Mouse (Mus musculus) E14TG2a.4 (cell line): ENCODE results near the gene Ehbp1l1.

Experiments
- CTCF ChIP-seq: conservative IDR thresholded peaks from 2 replicates; pipeline ENCODE4 v1.5.1; 2014; ENCODE audit warnings: low read length
- POU5F1 ChIP-seq: IDR thresholded peaks from 2 replicates; pipeline ENCODE4 v1.6.1; 2014; ENCODE audit warnings: low read length, borderline replicate concordance

DNA sequence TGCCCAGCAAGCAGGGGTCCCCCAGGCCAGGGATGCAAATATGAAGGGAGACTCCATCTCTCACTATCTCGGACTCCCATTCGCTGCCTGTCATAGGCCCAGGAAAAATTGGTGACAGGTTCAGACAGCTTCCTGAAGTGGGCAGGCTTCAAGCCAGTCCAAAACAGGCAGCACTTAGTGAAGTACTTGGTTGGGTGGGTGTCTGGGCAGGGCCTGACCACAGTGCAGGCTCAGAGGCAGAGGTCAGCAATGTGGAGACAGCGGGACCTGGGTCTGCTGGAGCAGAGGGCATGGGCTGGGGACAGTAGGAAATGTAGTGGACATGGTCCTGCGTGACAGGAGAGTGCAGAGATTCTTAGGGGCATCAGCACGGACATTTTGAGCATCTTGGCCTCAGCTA lies 34.5 kb downstream of the Ehbp1l1 start:
- TF ChIP-seq CTCF, result no peak
- no peak for TF ChIP-seq POU5F1
